Mouse (Mus musculus): ENCODE measurements around the gene Sdhc.
"Not testable (repeated sequence)": the region's sequence is repeated elsewhere in the genome, so short reads cannot be mapped to it uniquely, and the experiment has no call there.

GRCm38 (mm10) chr1:171077192-171077591 is 73.2 kb downstream of the Sdhc start:
- not testable (repeated sequence) for TF ChIP-seq CTCF, EP300 (IDR thresholded peaks at IDR 0.05; ENCODE audit: low read depth)

Data from heart, postnatal 0 days (tissue).